Mouse (Mus musculus): ENCODE measurements around the gene Cebpg. TPM values are rescaled to one million over a fixed set of nuclear protein-coding genes. Genes with fewer than 3 reads are reported as not detected.

Cebpg gene
- polyA plus RNA-seq, 1 experiment from 2014 or later: 22.1 TPM

DNA sequence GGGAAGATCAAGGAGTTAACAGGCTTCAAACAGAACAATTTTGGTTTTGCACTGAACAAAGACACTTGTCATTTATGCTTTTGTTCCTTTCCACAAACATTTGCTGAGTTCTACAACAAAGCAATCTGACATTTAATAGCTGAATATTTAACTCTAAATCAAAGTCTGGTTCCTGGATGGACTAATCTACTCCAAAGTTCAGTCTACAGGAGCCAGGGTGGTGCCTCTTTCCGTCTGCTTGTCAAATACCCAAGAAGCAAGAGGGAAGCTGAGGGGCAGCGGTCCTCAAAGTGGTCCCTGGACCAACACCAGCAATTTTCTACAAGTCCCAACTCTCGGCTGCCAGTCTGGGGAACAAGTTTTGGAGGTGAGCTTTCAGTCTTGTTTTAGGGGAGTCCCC is 3.2 kb downstream of the Cebpg start:
- H3K4me3 ChIP-seq (replicated peaks): no peak overlapping the region
- no peaks in the 10 kb centered on the region for H3K27me3 ChIP-seq
- no peak overlapping the region for H3K27ac ChIP-seq (replicated peaks)
- H3K9me3 ChIP-seq (replicated peaks): no peaks in the 10 kb centered on the region
- no peak overlapping the region for H3K4me2 ChIP-seq
- 84% methylated on average over 3 of the region's 3 CpGs for WGBS (ENCODE audit: insufficient replicate concordance)
- no peak for ATAC-seq (ENCODE audit: insufficient read depth)
- H3K36me3 ChIP-seq (replicated peaks): peaks cover 33% of the 10 kb centered on the region
- no peak overlapping the region for H3K9ac ChIP-seq
- H3K4me1 ChIP-seq (replicated peaks): peaks cover 38% of the 10 kb centered on the region

DNA sequence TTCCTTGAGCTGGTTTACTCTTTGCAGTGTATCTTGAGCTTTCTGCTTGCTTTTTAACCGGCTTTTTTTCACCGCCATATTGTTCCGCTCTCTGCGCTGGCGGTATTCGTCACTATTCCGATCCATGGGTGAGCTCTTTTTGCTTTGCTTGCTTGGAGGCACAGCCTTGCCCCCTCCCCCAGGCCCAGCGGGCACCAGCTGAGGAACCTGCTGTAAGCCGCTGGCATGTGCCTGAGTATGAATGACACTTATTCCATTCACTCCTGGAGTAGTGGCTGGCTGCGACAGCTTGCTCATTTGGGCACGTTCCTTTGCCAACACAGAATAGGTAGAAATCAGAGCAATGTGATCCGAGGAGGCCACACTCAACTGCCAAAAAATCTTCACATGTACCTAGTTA is 5.8 kb downstream of the Cebpg start:
- no peaks in the 10 kb centered on the region for H3K27me3 ChIP-seq

DNA sequence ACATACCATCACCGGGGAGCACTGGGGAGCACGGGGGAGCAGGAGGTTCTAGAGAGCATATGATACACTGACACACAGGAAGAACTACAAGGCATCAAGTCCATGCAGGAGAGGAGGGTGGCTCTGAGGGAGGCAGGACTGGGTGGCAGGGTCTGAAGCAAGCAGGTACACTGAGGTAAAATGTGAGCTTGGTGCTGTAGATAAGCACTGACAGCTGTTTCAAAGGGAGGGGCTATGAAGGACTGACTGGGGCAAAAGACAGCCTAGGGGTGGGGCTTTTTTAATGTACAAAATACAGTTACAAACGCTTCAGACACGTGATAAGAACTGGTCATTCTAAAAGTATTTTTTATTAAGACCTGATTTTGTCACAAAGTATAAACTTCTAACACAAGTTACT is 10.3 kb downstream of the Cebpg start:
- Histone ChIP-seq H3K27ac (replicated peaks) (no peak overlapping the region), H3K4me3 (replicated peaks) (no peak overlapping the region), H3K27me3 (no peaks in the 10 kb centered on the region), H3K9me3 (replicated peaks) (no peaks in the 10 kb centered on the region), H3K4me2 (no peak overlapping the region), H3K4me1 (replicated peaks) (peaks cover 29% of the 10 kb centered on the region), H3K9ac (no peak overlapping the region), H3K36me3 (replicated peaks) (peaks cover 86% of the 10 kb centered on the region)
- ATAC-seq (ENCODE audit: insufficient read depth): no peak
- 58% methylated on average over 4 of the region's 4 CpGs for WGBS (ENCODE audit: insufficient replicate concordance)

More for the DNA sequence above, 5.8 kb downstream of the Cebpg start:
- H3K4me3 ChIP-seq (replicated peaks): no peak overlapping the region
- no peak overlapping the region for H3K9ac ChIP-seq
- no peak overlapping the region for H3K27ac ChIP-seq (replicated peaks)
- no peaks in the 10 kb centered on the region for H3K9me3 ChIP-seq (replicated peaks)
- WGBS (ENCODE audit: insufficient replicate concordance): 91% methylated on average over 12 of the region's 12 CpGs
- H3K36me3 ChIP-seq (replicated peaks): peaks cover 59% of the 10 kb centered on the region
- H3K4me1 ChIP-seq (replicated peaks): peaks cover 40% of the 10 kb centered on the region
- no peak for ATAC-seq (ENCODE audit: insufficient read depth)
- H3K4me2 ChIP-seq: no peak overlapping the region

DNA sequence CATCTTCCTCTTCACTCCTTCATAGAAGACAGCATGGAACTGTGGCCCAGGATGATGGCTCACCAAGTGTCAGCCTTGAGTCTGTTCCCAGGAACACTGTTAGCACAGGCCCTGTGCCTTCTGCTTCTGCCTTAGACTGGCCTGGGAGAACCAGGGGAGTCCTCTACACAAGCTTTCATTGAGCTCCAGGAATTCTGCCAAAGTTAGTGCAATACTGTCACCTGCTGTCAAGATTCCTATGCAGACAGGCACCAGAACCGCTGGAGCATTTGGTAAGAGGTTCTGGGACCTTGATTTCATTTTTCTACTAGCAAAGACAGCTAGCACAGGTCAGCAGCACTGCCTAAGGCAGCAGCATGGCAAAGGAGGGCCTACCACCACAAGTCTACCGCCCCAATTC is 11.7 kb downstream of the Cebpg start:
- Histone ChIP-seq H3K4me3 (replicated peaks) (no peak overlapping the region), H3K27ac (replicated peaks) (no peak overlapping the region)
- 87% methylated on average over 2 of the region's 2 CpGs for WGBS (ENCODE audit: insufficient replicate concordance)

DNA sequence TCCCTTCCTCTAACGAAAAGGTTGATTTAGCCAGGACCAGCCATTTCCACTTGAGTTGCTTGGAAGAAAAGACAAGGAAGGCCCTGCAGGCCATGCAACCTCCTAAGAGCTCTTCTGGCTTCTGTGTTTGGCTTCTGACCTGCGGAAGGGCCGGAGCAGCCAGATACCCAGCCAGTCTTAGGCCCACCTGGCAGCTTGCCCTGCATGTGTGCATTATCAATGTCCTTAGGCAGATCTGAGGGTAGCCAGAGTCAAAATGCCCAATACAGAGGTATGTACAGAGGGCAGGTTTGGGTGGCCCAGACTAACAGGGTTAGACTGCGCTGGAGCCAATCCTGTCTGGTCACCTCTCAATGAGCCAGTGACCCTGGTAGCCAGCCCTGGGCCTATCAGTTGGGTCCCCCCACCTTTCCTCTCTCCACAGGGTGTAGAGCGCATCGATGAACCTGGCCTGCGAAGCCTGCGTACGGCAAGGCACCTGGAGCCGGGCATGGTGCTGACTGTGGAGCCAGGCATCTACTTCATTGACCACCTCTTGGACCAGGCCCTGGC is 13.0 kb downstream of the Cebpg start:
- Histone ChIP-seq H3K4me2 (no peak overlapping the region), H3K9ac (no peak overlapping the region), H3K9me3 (replicated peaks) (no peaks in the 10 kb centered on the region), H3K27ac (replicated peaks) (no peak overlapping the region), H3K27me3 (no peaks in the 10 kb centered on the region), H3K4me3 (replicated peaks) (no peak overlapping the region), H3K4me1 (replicated peaks) (peaks cover 31% of the 10 kb centered on the region), H3K36me3 (replicated peaks) (peaks cover 70% of the 10 kb centered on the region)
- WGBS (ENCODE audit: insufficient replicate concordance): 95% methylated on average over 10 of the region's 10 CpGs
- no peak for ATAC-seq (ENCODE audit: insufficient read depth)

More for the DNA sequence above, 11.7 kb downstream of the Cebpg start:
- Histone ChIP-seq H3K9ac (no peak overlapping the region), H3K4me1 (replicated peaks) (peaks cover 31% of the 10 kb centered on the region), H3K36me3 (replicated peaks) (peaks cover 79% of the 10 kb centered on the region), H3K27me3 (no peaks in the 10 kb centered on the region), H3K9me3 (replicated peaks) (no peaks in the 10 kb centered on the region), H3K4me2 (no peak overlapping the region)
- no peak for ATAC-seq (ENCODE audit: insufficient read depth)

DNA sequence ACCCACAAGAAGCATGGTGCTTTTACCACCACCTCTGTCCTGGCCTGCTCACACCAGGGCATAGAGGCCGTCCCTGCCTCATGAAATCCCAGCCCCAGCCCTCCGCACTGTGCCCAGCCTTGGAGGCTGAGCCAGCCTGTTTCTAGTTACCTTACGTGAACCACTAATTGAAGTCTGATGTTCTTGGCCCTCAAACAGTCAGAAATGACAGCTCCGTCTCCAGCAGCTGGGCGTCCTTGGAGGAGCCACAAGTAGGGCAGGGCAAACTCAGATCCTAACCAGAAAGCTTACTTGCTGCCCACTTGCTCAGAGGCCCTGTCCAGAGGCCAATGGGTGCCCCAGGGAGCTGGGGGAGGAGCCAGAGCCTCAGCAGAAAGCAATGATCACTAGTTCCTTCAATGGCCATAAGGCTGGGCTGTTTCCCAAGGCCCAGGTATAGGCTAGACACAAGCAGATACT is 13.6 kb downstream of the Cebpg start:
- Histone ChIP-seq H3K9me3 (replicated peaks) (no peaks in the 10 kb centered on the region), H3K36me3 (replicated peaks) (peaks cover 70% of the 10 kb centered on the region), H3K4me2 (no peak overlapping the region), H3K27ac (replicated peaks) (no peak overlapping the region), H3K4me1 (replicated peaks) (peaks cover 28% of the 10 kb centered on the region), H3K9ac (no peak overlapping the region), H3K4me3 (replicated peaks) (no peak overlapping the region), H3K27me3 (no peaks in the 10 kb centered on the region)
- 84% methylated on average over 5 of the region's 5 CpGs for WGBS (ENCODE audit: insufficient replicate concordance)
- no peak for ATAC-seq (ENCODE audit: insufficient read depth)

DNA sequence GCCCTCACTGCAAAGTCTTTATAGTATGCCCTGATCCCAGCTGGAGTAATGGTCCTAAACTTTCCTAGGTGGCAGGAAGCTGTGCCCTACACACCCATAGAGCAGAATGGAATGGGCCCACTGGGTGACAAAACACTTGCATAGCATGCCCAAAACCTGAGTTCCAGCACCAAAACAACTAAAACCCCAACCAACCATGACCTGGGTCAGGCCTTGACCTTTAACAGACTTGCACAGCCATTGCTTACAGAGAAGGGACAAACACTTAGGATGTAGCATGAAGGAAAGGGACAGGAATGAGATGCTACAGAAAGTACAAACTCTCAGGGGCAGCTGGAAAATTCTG is 14.2 kb downstream of the Cebpg start:
- Histone ChIP-seq H3K9me3 (replicated peaks) (no peaks in the 10 kb centered on the region), H3K4me1 (replicated peaks) (peaks cover 24% of the 10 kb centered on the region), H3K36me3 (replicated peaks) (peaks cover 65% of the 10 kb centered on the region), H3K9ac (no peak overlapping the region), H3K27ac (replicated peaks) (no peak overlapping the region), H3K27me3 (no peaks in the 10 kb centered on the region), H3K4me2 (no peak overlapping the region), H3K4me3 (replicated peaks) (no peak overlapping the region)
- no peak for ATAC-seq (ENCODE audit: insufficient read depth)

DNA sequence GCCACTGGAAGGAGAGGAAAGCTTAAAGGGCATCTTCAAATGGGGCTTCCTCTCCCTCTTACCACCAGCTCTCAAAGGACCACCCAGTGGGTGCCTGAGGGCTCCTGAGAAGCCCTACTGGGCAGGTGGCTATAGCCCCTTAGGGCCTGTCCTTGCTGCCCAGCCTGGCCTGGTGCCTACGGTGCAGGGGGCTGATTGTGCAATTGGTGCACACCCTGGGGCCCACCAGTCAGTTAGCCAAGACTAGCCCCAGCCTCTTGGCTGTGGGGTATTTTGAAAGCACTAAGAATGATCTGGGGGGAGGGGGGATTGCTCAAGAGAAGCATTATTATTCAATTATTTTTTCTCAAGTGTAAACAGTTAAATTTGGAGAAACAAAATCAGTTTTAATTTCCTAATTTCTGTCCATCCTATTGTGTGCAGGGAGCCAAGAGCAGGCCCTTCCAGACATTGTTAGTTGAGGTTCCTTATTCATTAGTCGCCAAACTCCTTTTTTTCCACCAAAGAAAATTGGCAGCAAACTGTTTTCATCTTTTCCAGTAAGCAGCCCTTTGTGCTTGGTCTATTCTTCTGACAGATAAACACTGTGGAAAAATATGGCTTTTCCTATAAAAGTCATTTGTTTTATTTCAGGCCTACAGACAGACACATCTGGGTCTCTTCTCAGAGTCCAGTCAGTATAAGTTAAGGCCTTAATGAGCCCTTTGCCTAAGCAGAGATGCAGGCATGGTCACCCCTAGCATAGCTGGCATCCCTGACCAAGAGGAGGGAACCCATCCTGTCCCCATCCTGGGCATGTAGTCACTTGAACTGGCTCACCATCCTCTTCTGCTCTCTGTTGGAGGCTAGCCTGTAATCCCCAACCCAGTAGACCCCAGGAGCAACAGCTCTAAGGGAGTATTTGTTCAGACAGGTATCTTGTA is 14.8 kb downstream of the Cebpg start:
- H3K27ac ChIP-seq (replicated peaks): no peak overlapping the region
- WGBS (ENCODE audit: insufficient replicate concordance): 72% methylated on average over 2 of the region's 2 CpGs

DNA sequence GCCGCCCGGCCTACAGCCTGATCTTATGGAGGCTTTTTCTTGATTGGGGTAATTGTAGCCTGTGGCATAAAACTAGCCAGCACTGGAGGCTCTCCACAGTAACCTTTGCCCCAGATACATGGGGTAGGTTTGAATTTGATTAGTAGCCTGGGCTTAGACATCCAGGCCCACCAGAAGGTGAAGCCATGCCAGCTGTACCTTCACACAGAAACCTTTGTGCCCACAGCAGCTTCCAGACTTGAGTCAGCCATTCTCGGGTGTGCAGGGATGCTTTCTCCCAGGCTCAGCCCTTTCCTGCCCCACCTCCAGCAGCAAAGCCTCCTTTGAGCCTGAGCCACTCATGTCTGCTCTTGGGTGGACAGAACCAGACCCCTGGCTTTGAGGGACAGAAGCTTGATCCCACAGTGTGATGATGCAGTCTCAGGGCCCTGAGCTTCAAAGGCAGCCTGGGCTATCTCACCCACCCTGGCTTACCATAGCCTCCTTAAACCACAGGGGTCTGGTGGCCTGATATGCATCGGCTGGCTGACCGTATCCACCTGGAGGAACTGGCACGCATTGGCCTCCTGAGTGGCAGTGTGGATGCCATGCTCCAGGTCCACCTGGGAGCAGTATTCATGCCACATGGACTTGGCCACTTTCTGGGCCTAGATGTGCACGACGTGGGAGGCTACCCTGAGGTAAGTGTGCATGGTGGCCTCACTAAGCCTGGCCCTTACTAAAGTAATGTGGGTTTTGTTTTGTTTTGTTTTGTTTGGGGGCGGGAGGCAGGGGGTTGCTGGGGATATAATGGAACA is 16.0 kb downstream of the Cebpg start:
- H3K27me3 ChIP-seq: no peaks in the 10 kb centered on the region
- 83% methylated on average over 9 of the region's 9 CpGs for WGBS (ENCODE audit: insufficient replicate concordance)
- ATAC-seq (ENCODE audit: insufficient read depth): no peak
- H3K4me2 ChIP-seq: no peak overlapping the region
- H3K27ac ChIP-seq (replicated peaks): no peak overlapping the region
- no peaks in the 10 kb centered on the region for H3K9me3 ChIP-seq (replicated peaks)
- peaks cover 28% of the 10 kb centered on the region for H3K4me1 ChIP-seq (replicated peaks)
- no peak overlapping the region for H3K9ac ChIP-seq
- H3K36me3 ChIP-seq (replicated peaks): peaks cover 47% of the 10 kb centered on the region
- no peak overlapping the region for H3K4me3 ChIP-seq (replicated peaks)

More for the DNA sequence above, 14.8 kb downstream of the Cebpg start:
- Histone ChIP-seq H3K9me3 (replicated peaks) (no peaks in the 10 kb centered on the region), H3K36me3 (replicated peaks) (peaks cover 58% of the 10 kb centered on the region), H3K9ac (no peak overlapping the region), H3K4me1 (replicated peaks) (peaks cover 20% of the 10 kb centered on the region), H3K4me3 (replicated peaks) (no peak overlapping the region), H3K27me3 (no peaks in the 10 kb centered on the region), H3K4me2 (no peak overlapping the region)
- ATAC-seq (ENCODE audit: insufficient read depth): no peak

DNA sequence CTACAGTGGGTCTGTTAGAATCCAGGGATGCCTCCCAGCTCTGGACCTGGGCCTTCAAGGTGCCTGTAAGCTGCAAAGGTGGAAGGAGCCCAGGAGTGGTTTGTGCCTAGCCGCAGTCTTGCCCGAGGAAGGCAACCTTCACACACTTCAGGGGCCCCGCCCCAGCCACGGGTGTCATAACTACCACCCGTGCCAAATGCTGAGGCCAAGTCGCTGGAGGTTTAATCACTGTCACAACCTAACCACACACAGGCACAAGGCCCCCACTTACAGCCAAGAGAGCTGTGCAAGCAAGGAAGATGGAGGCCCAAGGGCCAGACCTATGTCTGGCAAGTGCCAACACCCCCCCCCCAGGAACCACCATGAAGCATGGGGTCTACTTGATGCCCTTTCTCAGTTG is 19.0 kb downstream of the Cebpg start:
- WGBS (ENCODE audit: insufficient replicate concordance): 52% methylated on average over 6 of the region's 6 CpGs
- H3K9ac ChIP-seq: no peak overlapping the region
- H3K36me3 ChIP-seq (replicated peaks): peaks cover 24% of the 10 kb centered on the region
- H3K9me3 ChIP-seq (replicated peaks): no peaks in the 10 kb centered on the region
- H3K4me2 ChIP-seq: no peak overlapping the region
- peaks cover 27% of the 10 kb centered on the region for H3K4me1 ChIP-seq (replicated peaks)
- H3K27me3 ChIP-seq: no peaks in the 10 kb centered on the region
- no peak for ATAC-seq (ENCODE audit: insufficient read depth)
- no peak overlapping the region for H3K4me3 ChIP-seq (replicated peaks)
- no peak overlapping the region for H3K27ac ChIP-seq (replicated peaks)

DNA sequence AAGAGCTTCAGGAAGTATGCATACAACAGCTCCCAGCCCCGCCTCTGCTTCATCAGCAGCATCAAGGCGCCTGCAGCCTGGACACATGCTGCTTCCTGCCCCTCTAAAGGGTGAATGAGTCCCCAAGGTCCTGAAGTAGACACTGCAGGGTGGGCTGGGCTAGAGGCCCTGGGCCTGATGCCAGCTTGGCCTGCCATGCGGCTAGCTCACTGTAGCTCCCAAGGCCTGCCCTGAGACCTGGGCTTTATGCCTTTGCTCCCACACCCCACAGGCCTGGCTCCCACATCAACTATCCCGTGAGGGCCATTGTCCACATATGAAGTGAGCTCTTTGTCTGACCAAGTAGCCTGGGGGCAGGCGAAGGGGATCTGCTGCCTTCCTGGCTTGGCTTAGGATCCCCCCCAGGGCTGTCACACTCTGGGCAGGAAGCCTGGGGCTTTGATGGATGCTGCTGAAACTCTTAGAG is 20.1 kb downstream of the Cebpg start:
- H3K4me3 ChIP-seq (replicated peaks): no peak overlapping the region
- WGBS (ENCODE audit: insufficient replicate concordance): 68% methylated on average over 5 of the region's 5 CpGs
- no peak overlapping the region for H3K4me2 ChIP-seq
- H3K36me3 ChIP-seq (replicated peaks): peaks cover 21% of the 10 kb centered on the region
- no peak for ATAC-seq (ENCODE audit: insufficient read depth)
- H3K27ac ChIP-seq (replicated peaks): no peak overlapping the region
- no peak overlapping the region for H3K9ac ChIP-seq
- no peaks in the 10 kb centered on the region for H3K9me3 ChIP-seq (replicated peaks)
- no peaks in the 10 kb centered on the region for H3K27me3 ChIP-seq
- peaks cover 24% of the 10 kb centered on the region for H3K4me1 ChIP-seq (replicated peaks)

Measured in liver, embryonic 15.5 days (tissue).